Mouse (Mus musculus) ES-Bruce4 (cell line): Measurements from ENCODE around the gene Myh7b.

Source experiments
- CTCF ChIP-seq: IDR thresholded peaks from one replicate; pipeline ENCODE4 v1.8.1; 2011; ENCODE audit warnings: low read depth, low read length
- POLR2A ChIP-seq: IDR thresholded peaks from one replicate; pipeline ENCODE4 v1.8.1; 2011; ENCODE audit warnings: low read length; ENCODE audit not compliant: insufficient read depth

DNA sequence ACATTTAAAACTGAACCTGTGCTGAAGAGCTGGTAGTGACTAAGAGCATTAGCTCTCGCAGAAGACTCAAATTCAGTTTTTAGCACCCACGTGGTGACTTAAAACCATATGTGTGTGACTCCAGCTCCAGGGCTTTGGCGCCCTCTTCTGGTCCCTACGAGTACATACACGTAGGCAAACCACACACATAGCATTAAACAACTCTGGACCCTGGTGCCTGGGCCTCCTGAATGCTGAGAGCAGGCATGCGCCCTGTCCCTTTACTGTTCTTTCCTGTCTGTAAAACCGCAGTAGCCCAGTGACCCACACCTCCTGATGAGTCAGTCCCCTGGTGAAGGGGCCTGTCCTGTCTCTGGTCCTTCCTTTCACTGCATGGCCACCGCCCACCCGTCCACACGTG, 13.7 kb downstream of the Myh7b start:
- TF ChIP-seq CTCF (peak; percentile 89), POLR2A (no peak)
